Mouse (Mus musculus) cerebellum, adult 11 months (tissue): Measurements from ENCODE around the gene Fgfr3.

ENCODE experiments used
- DNase-seq: peaks from one replicate; pipeline ENCODE4 v3.0.0; 2022

Gene Fgfr3

GRCm38 (mm10) chr5:33721541-33722265 lies at the start of gene Fgfr3:
Fgfr3 (plus strand) TSS chr5:33721674.
- no peak for DNase-seq

- DNase-seq = no peak
Measured at GRCm38 (mm10) chr5:33674439-33674838, 47.0 kb upstream of the Fgfr3 start.

DNA sequence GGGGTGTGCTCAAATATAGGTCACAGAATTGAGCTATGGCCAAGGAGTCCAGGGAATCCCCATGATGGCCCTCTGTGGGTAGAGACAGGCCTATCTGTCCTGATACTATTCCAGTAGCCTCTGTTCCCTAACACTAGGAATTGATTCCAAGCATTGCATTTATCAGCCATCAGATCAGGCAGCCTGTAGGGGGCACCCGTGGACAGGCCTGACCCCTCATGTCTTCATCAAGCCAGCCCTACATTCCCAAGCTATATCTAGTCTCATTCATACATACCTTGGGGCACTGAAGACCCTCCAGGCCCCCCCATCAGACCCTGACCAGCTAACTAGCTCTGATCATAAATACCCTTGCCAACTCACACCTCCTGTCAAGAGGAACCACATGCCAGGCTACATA lies 45.5 kb upstream of the Fgfr3 start:
- DNase-seq = no peak

DNA sequence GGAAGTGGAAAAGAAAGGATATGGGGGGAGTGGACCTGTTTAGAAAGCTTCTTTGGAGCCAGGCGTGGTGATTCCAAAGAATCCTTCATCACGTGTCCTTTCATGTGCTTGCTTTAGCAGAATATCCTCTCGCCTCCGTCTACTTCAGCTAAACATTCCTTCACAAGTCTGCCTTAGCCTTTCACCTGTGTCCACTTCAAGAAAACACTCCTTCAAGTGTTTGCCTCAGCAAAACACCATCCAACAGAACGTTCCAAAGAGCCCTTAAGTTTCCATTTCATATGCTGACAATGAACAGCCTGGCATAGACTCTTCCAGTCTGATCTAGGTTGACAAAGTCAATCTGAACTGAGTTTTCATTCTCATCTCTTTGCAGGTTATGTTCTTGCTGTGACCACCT lies 43.2 kb upstream of the Fgfr3 start:
- DNase-seq = no peak

- DNase-seq = no peak
Measured at GRCm38 (mm10) chr5:33681044-33681443, 40.4 kb upstream of the Fgfr3 start.

DNA sequence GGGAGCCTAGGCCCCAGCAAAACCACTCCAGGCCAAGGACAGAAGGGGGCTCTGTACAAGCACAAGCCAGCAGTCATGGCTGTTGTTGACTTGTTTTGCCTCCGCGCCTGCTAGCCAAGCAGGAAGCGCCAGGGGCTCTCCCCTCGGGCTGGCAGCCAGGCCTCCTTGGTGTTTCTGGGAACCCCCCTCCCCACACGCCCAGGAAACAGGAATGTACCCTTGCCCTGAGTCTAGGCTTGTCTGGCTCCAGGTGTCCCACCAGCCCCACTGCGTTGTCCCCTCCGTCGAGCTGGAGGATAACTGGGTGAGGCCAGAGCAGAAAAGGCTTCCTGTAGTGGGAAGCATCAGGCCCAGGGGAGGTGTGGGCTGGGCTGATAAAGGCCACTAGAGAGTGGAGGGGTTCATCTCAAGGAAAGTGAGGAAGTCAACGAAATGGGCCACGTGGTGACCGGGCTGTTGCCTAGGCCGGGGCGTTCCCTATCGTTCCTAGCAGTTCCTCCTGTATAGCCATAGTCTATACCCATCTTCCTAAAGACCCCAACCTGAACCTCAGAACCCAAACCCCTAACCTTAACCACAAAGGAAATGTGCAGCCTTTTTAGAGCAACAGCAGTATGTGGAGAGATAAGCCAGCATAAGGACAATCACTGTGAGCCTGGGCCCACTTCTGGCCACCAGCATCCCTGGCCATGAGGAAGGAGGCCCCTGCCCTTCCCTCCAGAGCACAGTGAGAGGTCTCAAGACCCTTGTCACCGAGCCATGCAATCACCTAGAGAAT lies 39.7 kb upstream of the Fgfr3 start:
- DNase-seq = no peak

- DNase-seq = no peak
Measured at GRCm38 (mm10) chr5:33682963-33683362, 38.5 kb upstream of the Fgfr3 start.

GRCm38 (mm10) chr5:33683897-33684652 lies 37.4 kb upstream of the Fgfr3 start:
- no peak for DNase-seq

- no peak for DNase-seq
Measured at GRCm38 (mm10) chr5:33684932-33685331, 36.5 kb upstream of the Fgfr3 start.

GRCm38 (mm10) chr5:33687142-33687541 lies 34.3 kb upstream of the Fgfr3 start:
- no peak for DNase-seq

DNA sequence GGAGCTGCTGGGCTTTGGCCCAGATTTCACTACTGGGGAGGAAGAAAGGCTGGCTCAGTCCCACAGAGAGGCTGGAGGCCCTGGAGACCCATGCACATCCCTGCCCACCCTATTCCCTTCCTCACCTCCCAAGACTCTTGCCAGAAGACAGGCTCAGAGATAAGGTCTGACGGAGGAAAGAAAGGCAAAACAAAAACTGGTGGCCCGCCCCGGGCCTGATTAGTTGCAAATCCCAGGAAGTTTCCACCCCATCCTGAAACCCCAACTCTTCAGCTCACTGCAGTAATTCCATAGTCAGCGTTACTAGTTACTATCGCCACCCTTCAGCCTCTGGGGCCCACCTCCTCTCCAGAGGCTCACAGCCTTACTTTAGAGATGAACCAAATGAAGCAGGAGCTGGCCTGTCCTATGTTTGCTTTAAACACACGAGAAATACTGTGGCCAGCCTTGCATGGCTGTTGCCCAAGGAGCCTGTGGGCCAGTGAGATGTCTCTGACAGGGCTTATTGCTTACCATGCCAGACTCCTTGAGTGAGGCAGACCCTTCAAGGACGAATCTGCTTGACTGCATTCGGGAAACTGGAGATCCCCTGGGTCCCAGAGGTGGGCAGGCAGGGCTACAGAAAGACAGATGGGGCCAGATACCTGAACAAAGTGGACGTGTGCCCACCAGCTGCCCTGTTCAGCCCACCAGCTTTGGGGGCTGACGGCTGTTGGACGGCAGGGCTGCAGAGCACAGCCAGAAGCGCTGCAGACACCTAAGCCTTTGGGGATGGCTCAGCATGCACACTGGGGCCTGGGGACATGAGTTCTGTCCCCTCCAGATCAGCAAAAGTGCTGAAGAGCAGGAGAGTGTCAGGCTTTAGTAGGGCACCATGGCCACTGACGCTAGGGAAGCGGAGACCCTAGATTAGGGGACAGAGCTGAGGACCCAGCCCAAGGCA lies 32.9 kb upstream of the Fgfr3 start:
- no peak for DNase-seq

DNA sequence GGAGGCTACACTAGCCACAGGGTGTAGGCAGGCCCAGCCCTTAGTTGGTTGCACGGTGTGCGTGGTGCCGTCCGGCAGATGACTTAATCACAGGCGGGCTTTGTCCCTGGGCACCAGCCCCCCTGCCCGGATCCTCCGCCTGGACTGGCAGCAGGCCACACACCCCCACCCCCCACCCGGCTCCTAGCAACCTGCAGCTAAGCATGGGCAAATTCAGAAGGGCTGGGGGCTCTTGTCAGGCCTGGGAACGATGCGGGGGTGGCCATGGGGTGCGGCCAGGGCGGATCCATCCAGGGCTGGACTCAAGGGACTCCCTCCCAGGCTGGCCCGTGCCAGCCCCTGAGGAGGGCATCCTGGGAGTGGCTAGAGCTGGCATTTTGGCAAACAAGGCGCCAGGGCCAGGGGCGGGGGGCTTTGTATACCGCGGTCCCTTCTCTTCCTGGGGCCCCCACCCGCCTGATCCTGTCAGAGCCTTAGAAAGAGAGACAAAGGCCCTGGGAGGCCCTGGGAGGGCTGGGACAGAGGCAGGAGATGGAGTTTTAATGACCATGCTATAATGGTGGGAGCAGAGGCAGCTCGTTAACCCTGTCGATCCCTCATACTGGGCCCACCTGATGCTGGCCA lies 32.1 kb upstream of the Fgfr3 start:
- DNase-seq = no peak

GRCm38 (mm10) chr5:33689852-33690645 lies 31.4 kb upstream of the Fgfr3 start:
- no peak for DNase-seq

- DNase-seq = no peak
Measured at GRCm38 (mm10) chr5:33692393-33692792, 29.1 kb upstream of the Fgfr3 start.

DNA sequence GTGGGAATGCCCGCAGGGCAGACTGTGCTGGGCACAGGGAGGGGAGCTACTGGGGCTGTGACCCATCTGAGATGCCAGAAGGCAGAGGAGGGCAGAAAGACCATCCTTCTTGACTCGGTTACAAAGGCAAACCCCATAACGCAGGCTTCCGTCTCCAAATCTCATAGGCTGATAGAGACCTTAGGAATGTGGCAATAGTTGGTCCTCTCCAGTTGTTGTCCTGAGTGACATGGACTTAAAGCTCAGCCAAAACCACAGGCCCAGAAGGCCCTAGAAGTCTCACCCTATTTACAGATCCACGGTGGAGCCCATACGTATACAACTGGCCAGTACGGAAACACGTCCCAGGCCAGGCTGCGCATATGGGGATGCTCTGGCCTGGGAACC lies 27.0 kb upstream of the Fgfr3 start:
- no peak for DNase-seq

DNA sequence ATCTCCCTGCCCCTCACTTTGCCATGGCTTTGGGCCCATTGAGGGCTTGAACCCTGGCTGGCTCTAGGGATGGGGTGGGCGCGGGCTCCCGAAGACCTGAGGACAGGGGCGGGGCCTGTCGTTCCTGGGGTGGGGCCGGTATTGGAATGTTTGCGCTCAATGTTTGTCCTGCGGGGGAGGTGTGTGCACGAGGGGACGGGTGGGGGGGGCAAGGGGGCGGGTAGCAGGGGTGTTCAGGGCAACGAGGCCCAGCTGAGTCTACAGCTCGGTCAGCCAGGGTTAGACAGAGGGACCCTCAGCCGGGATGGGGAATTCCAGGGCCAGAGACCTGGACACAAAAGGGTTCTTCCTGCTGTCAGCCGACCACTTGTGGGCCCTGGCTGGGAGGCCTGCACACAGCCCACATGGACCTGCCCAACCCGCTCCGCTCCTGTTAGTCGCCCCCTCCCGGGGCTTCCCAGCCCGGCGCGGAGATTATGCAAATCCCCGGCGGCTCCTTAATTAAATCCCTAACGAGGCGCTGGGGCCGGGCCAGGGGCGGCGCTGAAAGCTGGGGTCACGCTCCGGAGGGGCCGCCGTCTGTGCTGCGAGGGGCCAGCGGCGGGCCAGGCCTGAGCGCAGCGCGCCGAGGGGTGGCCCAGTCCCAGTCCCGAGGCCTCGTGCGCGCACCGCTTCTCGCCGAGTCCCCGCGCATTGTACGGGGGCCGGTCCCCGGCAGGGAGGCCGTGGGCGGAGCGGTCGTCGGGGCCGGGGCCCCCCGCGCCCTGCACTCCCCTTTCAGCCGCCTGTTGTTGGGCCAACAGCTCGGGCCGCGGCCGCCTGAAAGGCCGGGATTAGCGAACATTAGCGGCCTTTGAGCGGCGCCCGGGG lies 26.4 kb upstream of the Fgfr3 start:
- DNase-seq = no peak

- DNase-seq = no peak
Measured at GRCm38 (mm10) chr5:33695718-33696121, 25.8 kb upstream of the Fgfr3 start.

GRCm38 (mm10) chr5:33696430-33696829 lies 25.0 kb upstream of the Fgfr3 start:
- DNase-seq = no peak

DNA sequence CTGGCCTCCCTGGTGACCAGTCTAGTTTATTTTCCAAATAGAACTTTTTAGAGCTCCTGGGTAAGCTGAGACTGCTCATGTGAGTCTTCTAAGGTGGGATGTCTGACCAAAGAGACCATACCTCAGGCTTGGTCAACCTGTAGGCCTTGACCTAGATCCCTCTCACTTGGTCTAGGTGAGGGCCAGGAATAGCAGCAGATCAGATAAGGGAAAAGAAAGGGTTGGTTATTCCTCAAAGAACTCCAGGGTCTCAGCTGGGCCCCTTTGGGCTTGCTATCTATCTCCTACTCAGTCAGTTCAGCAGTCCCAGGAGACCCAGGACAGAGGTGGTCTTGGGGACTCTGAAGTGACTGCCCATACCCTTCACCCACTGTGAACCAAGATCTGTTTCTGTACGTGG lies 23.9 kb upstream of the Fgfr3 start:
- DNase-seq = no peak

GRCm38 (mm10) chr5:33697947-33698512 lies 23.4 kb upstream of the Fgfr3 start:
- DNase-seq = no peak
